Mouse (Mus musculus): ENCODE results near the gene Elp1. TPM values are rescaled to one million over a fixed set of nuclear protein-coding genes. Genes with fewer than 3 reads are reported as not detected.
A peak's percentile ranks its signal among the peaks of the same experiment; 100 is the strongest.

Gene Elp1
- total and polyA plus RNA-seq, 3 experiments = 4.0 to 52.5 (median 44.4) TPM

DNA sequence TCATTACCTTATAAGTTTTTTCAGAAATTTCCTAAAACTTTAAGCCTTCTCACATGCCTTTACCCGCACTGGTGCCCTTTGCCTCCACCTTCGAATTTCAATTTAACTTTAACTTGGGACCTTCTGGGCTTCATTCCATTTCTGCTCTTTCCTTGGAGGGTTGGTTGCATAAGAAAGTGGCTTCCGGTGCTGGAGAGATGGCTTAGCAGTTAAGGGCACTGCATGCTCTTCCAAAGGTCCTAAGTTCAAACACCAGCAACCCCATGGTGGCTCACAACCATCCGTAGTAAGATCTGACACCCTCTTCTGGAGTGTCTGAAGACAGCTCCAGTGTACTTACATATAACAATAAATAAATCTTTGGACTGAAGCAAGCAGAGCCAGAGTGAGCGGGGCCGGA, 78.9 kb downstream of the Elp1 start:
- Histone ChIP-seq H3K27me3 (ENCODE audit: insufficient read depth, low read length) (no peaks in the 10 kb centered on the region), H3K4me3 (ENCODE audit: low read depth, low read length) (no peak overlapping the region), H3K4me1 (ENCODE audit: insufficient read depth, low read depth, low read length) (no peaks in the 10 kb centered on the region), H3K36me3 (replicated peaks) (no peaks in the 10 kb centered on the region), H3K9me3 (replicated peaks) (no peaks in the 10 kb centered on the region)
- no peak for DNase-seq (ENCODE audit: low spot score)
- no peak for TF ChIP-seq GATA1 (IDR thresholded peaks at IDR 0.05; ENCODE audit: borderline replicate concordance, low read length)
- TF ChIP-seq POLR2AphosphoS5 (IDR thresholded peaks at IDR 0.05; ENCODE audit: insufficient replicate concordance, low read depth, low read length) = no peak
- TF ChIP-seq TAL1 (conservative IDR thresholded peaks at IDR 0.05; ENCODE audit: low read depth, low read length) = no peak
- no peak for TF ChIP-seq CTCF (IDR thresholded peaks at IDR 0.05; ENCODE audit: low read depth, low read length)
- TF ChIP-seq GATA2 (IDR thresholded peaks at IDR 0.05; ENCODE audit: borderline replicate concordance, low read depth, low read length) = no peak
- no peak for ATAC-seq (ENCODE audit: extremely low read depth, insufficient number of reproducible peaks, low FRiP score, poor library complexity, severe bottlenecking)

GRCm38 (mm10) chr4:56722346-56722745, 79.8 kb downstream of the Elp1 start:
- DNase-seq (ENCODE audit: low spot score) = no peak
- H3K36me3 ChIP-seq (replicated peaks) = no peaks in the 10 kb centered on the region
- TF ChIP-seq POLR2AphosphoS5 (IDR thresholded peaks at IDR 0.05; ENCODE audit: insufficient replicate concordance, low read depth, low read length) = no peak
- no peak for TF ChIP-seq CTCF (IDR thresholded peaks at IDR 0.05; ENCODE audit: low read depth, low read length)
- no peak for TF ChIP-seq GATA1 (IDR thresholded peaks at IDR 0.05; ENCODE audit: borderline replicate concordance, low read length)
- no peak for TF ChIP-seq GATA2 (IDR thresholded peaks at IDR 0.05; ENCODE audit: borderline replicate concordance, low read depth, low read length)
- TF ChIP-seq TAL1 (conservative IDR thresholded peaks at IDR 0.05; ENCODE audit: low read depth, low read length) = no peak
- no peak for ATAC-seq (ENCODE audit: extremely low read depth, insufficient number of reproducible peaks, low FRiP score, poor library complexity, severe bottlenecking)
- no peak overlapping the region for H3K4me3 ChIP-seq (ENCODE audit: low read depth, low read length)
- H3K27me3 ChIP-seq (ENCODE audit: insufficient read depth, low read length) = no peaks in the 10 kb centered on the region
- H3K9me3 ChIP-seq (replicated peaks) = no peaks in the 10 kb centered on the region
- no peaks in the 10 kb centered on the region for H3K4me1 ChIP-seq (ENCODE audit: insufficient read depth, low read depth, low read length)

GRCm38 (mm10) chr4:56721469-56721868, 80.7 kb downstream of the Elp1 start:
- no peak for DNase-seq (ENCODE audit: low spot score)
- no peak for ATAC-seq (ENCODE audit: extremely low read depth, insufficient number of reproducible peaks, low FRiP score, poor library complexity, severe bottlenecking)
- TF ChIP-seq GATA1 (IDR thresholded peaks at IDR 0.05; ENCODE audit: borderline replicate concordance, low read length) (no peak), CTCF (IDR thresholded peaks at IDR 0.05; ENCODE audit: low read depth, low read length) (peak; percentile 28; the same call in 1 of the 2 replicates)
- Histone ChIP-seq H3K4me3 (ENCODE audit: low read depth, low read length) (no peak overlapping the region), H3K4me1 (ENCODE audit: insufficient read depth, low read depth, low read length) (no peaks in the 10 kb centered on the region), H3K9me3 (replicated peaks) (no peaks in the 10 kb centered on the region), H3K36me3 (replicated peaks) (no peaks in the 10 kb centered on the region), H3K27me3 (ENCODE audit: insufficient read depth, low read length) (no peaks in the 10 kb centered on the region)

DNA sequence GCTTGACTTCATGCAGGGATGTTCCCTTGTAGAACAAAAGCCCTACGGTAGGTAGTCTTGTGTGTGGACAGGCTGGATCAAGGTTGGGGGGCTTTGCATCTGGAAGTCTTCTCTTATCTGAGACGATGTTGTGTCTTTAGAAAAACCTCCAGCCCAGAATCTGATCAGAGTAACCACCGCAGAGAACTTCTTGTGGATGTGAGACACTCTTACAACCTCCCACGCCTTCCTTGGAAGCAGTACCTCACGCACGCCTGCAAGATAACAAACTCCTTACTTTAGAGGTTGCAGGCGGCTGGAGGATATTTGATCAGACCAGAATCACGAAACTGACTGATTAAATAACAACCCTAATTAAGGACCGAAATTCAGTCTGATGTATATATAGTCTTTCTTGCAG, 81.7 kb downstream of the Elp1 start:
- Histone ChIP-seq H3K4me3 (ENCODE audit: low read depth, low read length) (no peak overlapping the region), H3K36me3 (replicated peaks) (no peaks in the 10 kb centered on the region), H3K9me3 (replicated peaks) (no peaks in the 10 kb centered on the region), H3K27me3 (ENCODE audit: insufficient read depth, low read length) (no peaks in the 10 kb centered on the region), H3K4me1 (ENCODE audit: insufficient read depth, low read depth, low read length) (no peaks in the 10 kb centered on the region)
- DNase-seq (ENCODE audit: low spot score) = no peak
- no peak for TF ChIP-seq TAL1 (conservative IDR thresholded peaks at IDR 0.05; ENCODE audit: low read depth, low read length)
- TF ChIP-seq GATA2 (IDR thresholded peaks at IDR 0.05; ENCODE audit: borderline replicate concordance, low read depth, low read length) = no peak
- no peak for TF ChIP-seq POLR2AphosphoS5 (IDR thresholded peaks at IDR 0.05; ENCODE audit: insufficient replicate concordance, low read depth, low read length)
- no peak for TF ChIP-seq GATA1 (IDR thresholded peaks at IDR 0.05; ENCODE audit: borderline replicate concordance, low read length)
- no peak for TF ChIP-seq CTCF (IDR thresholded peaks at IDR 0.05; ENCODE audit: low read depth, low read length)
- no peak for ATAC-seq (ENCODE audit: extremely low read depth, insufficient number of reproducible peaks, low FRiP score, poor library complexity, severe bottlenecking)

GRCm38 (mm10) chr4:56719456-56719855, 82.7 kb downstream of the Elp1 start:
- ATAC-seq (ENCODE audit: extremely low read depth, insufficient number of reproducible peaks, low FRiP score, poor library complexity, severe bottlenecking) (no peak), DNase-seq (ENCODE audit: low spot score) (no peak)
- TF ChIP-seq CTCF (IDR thresholded peaks at IDR 0.05; ENCODE audit: low read depth, low read length) (no peak), TAL1 (conservative IDR thresholded peaks at IDR 0.05; ENCODE audit: low read depth, low read length) (no peak), GATA1 (IDR thresholded peaks at IDR 0.05; ENCODE audit: borderline replicate concordance, low read length) (no peak), POLR2AphosphoS5 (IDR thresholded peaks at IDR 0.05; ENCODE audit: insufficient replicate concordance, low read depth, low read length) (no peak), GATA2 (IDR thresholded peaks at IDR 0.05; ENCODE audit: borderline replicate concordance, low read depth, low read length) (no peak)
- Histone ChIP-seq H3K4me1 (ENCODE audit: insufficient read depth, low read depth, low read length) (no peaks in the 10 kb centered on the region), H3K4me3 (ENCODE audit: low read depth, low read length) (no peak overlapping the region), H3K36me3 (replicated peaks) (no peaks in the 10 kb centered on the region), H3K27me3 (ENCODE audit: insufficient read depth, low read length) (no peaks in the 10 kb centered on the region), H3K9me3 (replicated peaks) (no peaks in the 10 kb centered on the region)

GRCm38 (mm10) chr4:56718573-56719442, 83.3 kb downstream of the Elp1 start:
- DNase-seq (ENCODE audit: low spot score) (no peak), ATAC-seq (ENCODE audit: extremely low read depth, insufficient number of reproducible peaks, low FRiP score, poor library complexity, severe bottlenecking) (no peak)
- H3K27me3 ChIP-seq (ENCODE audit: insufficient read depth, low read length) = no peaks in the 10 kb centered on the region
- H3K9me3 ChIP-seq (replicated peaks) = no peaks in the 10 kb centered on the region
- no peaks in the 10 kb centered on the region for H3K4me1 ChIP-seq (ENCODE audit: insufficient read depth, low read depth, low read length)
- TF ChIP-seq POLR2AphosphoS5 (IDR thresholded peaks at IDR 0.05; ENCODE audit: insufficient replicate concordance, low read depth, low read length) (no peak), GATA2 (IDR thresholded peaks at IDR 0.05; ENCODE audit: borderline replicate concordance, low read depth, low read length) (no peak)
- H3K36me3 ChIP-seq (replicated peaks) = no peaks in the 10 kb centered on the region
- H3K4me3 ChIP-seq (ENCODE audit: low read depth, low read length) = no peak overlapping the region
